Mouse (Mus musculus): ENCODE measurements around the gene Pacrg. TPM values are rescaled to one million over a fixed set of nuclear protein-coding genes. Genes with fewer than 3 reads are reported as not detected.

The Pacrg gene
- polyA plus RNA-seq, 1 experiment from 2014 or later, result 8.9 TPM

DNA sequence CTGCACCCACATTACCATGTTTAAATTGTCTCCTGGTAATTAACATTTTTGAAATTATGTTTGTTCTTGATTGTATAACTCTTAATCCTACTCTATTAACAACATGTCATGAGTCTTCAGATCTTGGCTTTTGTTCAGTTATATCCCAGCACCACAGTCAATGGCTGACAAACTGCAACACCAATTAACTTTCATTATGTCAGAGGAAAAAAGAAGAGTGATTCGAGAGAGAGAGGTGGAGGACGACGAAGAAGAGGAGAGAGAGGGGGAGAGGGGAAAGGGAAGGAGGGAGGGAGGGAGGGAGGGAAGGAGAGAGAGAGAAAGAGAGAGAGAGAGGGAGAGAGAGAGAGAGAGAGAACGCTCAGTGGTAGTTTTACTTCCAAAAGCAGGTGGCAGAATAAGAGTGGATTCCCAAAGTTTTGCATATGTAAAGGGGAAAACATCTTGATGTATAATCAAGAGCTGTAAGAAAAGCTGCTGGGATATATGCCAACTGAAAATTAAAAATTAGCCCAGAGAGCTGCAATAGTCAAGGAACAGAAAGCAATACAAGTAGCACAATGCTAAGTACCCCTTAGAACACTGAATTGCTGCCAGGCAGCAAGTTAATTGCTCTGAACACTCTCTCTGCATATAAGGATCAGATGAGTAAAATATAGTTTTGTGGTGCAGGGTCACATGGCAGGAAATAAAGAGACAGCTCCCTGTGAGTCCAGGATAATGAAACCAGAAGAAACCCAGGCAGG, 107.6 kb downstream of the Pacrg start:
- WGBS, result 30% methylated on average over 4 of the region's 4 CpGs
- no peak for ATAC-seq
- H3K27ac ChIP-seq, result no peak overlapping the region
- H3K9me3 ChIP-seq, result no peaks in the 10 kb centered on the region
- no peaks in the 10 kb centered on the region for H3K36me3 ChIP-seq
- no peak overlapping the region for H3K4me3 ChIP-seq (replicated peaks)
- H3K4me1 ChIP-seq (replicated peaks), result no peaks in the 10 kb centered on the region
- H3K27me3 ChIP-seq, result no peaks in the 10 kb centered on the region
- H3K4me2 ChIP-seq (replicated peaks), result no peak overlapping the region
- H3K9ac ChIP-seq (replicated peaks), result no peak overlapping the region

- 91% methylated on average over 3 of the region's 3 CpGs for WGBS
- Histone ChIP-seq H3K36me3 (no peaks in the 10 kb centered on the region), H3K4me1 (replicated peaks) (0 out of 2 replicates have a peak, but pooled peaks cover under 1% of the 10 kb centered on the region), H3K9me3 (no peaks in the 10 kb centered on the region), H3K27me3 (no peaks in the 10 kb centered on the region), H3K4me2 (replicated peaks) (no peak overlapping the region), H3K27ac (no peak overlapping the region), H3K9ac (replicated peaks) (no peak overlapping the region), H3K4me3 (replicated peaks) (no peak overlapping the region)
- ATAC-seq, result no peak
These were observed 115.3 kb downstream of the Pacrg start for GRCm38 (mm10) chr17:10724853-10725252.

DNA sequence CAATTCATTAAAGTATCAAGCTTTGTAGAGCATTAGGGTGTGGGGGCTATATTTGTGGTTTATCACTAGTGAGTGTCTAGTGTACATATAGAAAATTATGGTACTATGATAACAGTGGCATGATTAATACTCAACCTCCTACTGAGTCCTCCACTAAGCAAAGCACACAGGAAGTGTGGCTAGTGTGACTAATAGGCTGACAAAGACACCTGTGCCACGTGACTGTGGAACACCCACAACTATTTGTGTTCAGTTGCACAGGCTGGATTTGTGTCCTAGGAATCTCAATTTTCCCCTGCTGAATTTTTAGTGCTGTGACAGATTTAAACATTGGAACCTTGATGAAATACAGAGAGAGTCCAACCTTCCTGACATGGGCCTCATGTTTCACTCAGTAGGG, 118.5 kb downstream of the Pacrg start:
- H3K9ac ChIP-seq (replicated peaks), result no peak overlapping the region
- no peak overlapping the region for H3K4me3 ChIP-seq (replicated peaks)
- no peak for ATAC-seq
- 82% methylated on average over 1 of the region's 1 CpGs for WGBS
- no peak overlapping the region for H3K27ac ChIP-seq
- no peak overlapping the region for H3K4me2 ChIP-seq (replicated peaks)
- H3K36me3 ChIP-seq, result no peaks in the 10 kb centered on the region
- H3K27me3 ChIP-seq, result no peaks in the 10 kb centered on the region
- H3K9me3 ChIP-seq, result no peaks in the 10 kb centered on the region
- H3K4me1 ChIP-seq (replicated peaks), result 0 out of 2 replicates have a peak, but pooled peaks cover 2% of the 10 kb centered on the region

DNA sequence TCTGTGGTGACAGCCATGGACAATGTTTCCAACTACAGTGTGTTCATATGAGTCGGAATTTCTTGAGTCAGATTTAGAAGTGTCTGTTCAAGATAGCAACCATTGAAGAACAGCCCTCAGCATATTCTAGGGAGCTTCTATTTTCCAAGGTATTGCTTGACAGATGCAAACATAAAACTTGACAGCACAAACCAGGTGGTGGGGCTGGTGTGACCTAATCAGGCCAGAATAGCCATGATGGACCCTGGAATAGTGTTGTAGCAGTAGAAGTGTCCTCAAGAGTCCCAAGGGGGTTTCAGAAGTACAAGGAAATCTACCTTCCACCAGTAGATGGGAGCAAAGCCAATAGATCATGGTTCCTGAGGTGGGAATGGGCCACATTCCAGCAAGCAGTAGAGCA, 123.0 kb downstream of the Pacrg start:
- 0 out of 2 replicates have a peak, but pooled peaks cover 2% of the 10 kb centered on the region for H3K4me1 ChIP-seq (replicated peaks)
- no peak overlapping the region for H3K4me2 ChIP-seq (replicated peaks)
- no peak overlapping the region for H3K27ac ChIP-seq
- H3K36me3 ChIP-seq, result no peaks in the 10 kb centered on the region
- H3K9ac ChIP-seq (replicated peaks), result no peak overlapping the region
- no peaks in the 10 kb centered on the region for H3K27me3 ChIP-seq
- no peak overlapping the region for H3K4me3 ChIP-seq (replicated peaks)
- 88% methylated on average over 1 of the region's 1 CpGs for WGBS
- H3K9me3 ChIP-seq, result no peaks in the 10 kb centered on the region
- no peak for ATAC-seq

- Histone ChIP-seq H3K9me3 (no peaks in the 10 kb centered on the region), H3K9ac (replicated peaks) (no peak overlapping the region), H3K4me2 (replicated peaks) (no peak overlapping the region), H3K27me3 (no peaks in the 10 kb centered on the region), H3K27ac (no peak overlapping the region), H3K4me3 (replicated peaks) (no peak overlapping the region), H3K4me1 (replicated peaks) (no peaks in the 10 kb centered on the region), H3K36me3 (no peaks in the 10 kb centered on the region)
- ATAC-seq, result no peak
- 80% methylated on average over 6 of the region's 6 CpGs for WGBS
These were observed 137.3 kb downstream of the Pacrg start for GRCm38 (mm10) chr17:10702781-10703180.

GRCm38 (mm10) chr17:10698041-10698440, 142.1 kb downstream of the Pacrg start:
- ATAC-seq, result no peak
- H3K4me3 ChIP-seq (replicated peaks), result no peak overlapping the region
- H3K9ac ChIP-seq (replicated peaks), result no peak overlapping the region
- H3K27ac ChIP-seq, result no peak overlapping the region
- H3K4me2 ChIP-seq (replicated peaks), result no peak overlapping the region
- no peaks in the 10 kb centered on the region for H3K9me3 ChIP-seq
- 75% methylated on average over 8 of the region's 8 CpGs for WGBS
- no peaks in the 10 kb centered on the region for H3K27me3 ChIP-seq
- H3K36me3 ChIP-seq, result no peaks in the 10 kb centered on the region
- H3K4me1 ChIP-seq (replicated peaks), result no peaks in the 10 kb centered on the region

DNA sequence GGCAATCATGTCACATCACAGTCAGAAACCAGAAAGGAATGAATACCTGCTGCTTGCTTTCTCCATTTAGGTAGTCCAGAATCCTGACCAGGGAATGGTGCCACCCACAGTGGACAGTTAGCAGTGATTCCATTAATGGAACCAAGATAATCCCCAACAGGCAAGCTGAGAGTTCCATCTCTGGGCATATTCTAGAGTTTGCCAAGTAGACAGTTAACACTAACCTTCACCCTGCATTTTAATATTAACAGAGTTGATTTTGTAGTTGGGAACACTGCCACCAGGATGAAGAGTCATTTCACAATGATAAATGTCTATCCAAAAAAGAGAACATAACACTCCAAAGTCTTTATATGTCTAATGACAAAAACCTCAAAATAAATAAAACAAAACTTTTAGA, 144.7 kb downstream of the Pacrg start:
- Histone ChIP-seq H3K4me3 (replicated peaks) (no peak overlapping the region), H3K27ac (no peak overlapping the region), H3K9ac (replicated peaks) (no peak overlapping the region), H3K4me1 (replicated peaks) (no peaks in the 10 kb centered on the region), H3K36me3 (no peaks in the 10 kb centered on the region), H3K4me2 (replicated peaks) (no peak overlapping the region), H3K9me3 (no peaks in the 10 kb centered on the region), H3K27me3 (no peaks in the 10 kb centered on the region)
- no peak for ATAC-seq

GRCm38 (mm10) chr17:10677098-10677497, 163.0 kb downstream of the Pacrg start:
- H3K27ac ChIP-seq, result no peak overlapping the region
- no peak overlapping the region for H3K4me2 ChIP-seq (replicated peaks)
- no peak overlapping the region for H3K9ac ChIP-seq (replicated peaks)
- no peaks in the 10 kb centered on the region for H3K36me3 ChIP-seq
- H3K9me3 ChIP-seq, result no peaks in the 10 kb centered on the region
- H3K4me1 ChIP-seq (replicated peaks), result peaks cover 4% of the 10 kb centered on the region; the same call in 1 of the 2 replicates
- H3K27me3 ChIP-seq, result no peaks in the 10 kb centered on the region
- WGBS, result 78% methylated on average over 4 of the region's 4 CpGs
- H3K4me3 ChIP-seq (replicated peaks), result no peak overlapping the region
- ATAC-seq, result no peak

DNA sequence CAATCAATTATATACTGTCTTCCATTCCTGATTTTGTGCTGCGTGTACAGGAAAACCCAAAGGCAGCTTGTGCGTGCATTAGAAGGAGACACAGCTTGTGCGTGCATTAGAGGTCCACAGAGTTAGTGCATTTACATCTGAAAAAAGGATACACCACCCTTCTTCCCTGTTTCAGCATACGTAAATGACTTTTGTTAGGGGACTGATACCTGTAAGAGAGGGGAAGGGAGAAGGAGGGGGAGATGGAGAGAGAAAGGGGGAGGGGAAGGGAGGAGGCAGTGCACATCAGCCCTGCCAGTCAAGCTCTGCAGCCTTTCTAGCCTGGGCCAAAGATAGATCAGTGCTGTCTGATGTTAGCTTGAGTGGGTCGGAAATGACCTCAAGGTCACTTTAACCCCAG, 164.6 kb downstream of the Pacrg start:
- no peak overlapping the region for H3K4me2 ChIP-seq (replicated peaks)
- 66% methylated on average over 5 of the region's 5 CpGs for WGBS

DNA sequence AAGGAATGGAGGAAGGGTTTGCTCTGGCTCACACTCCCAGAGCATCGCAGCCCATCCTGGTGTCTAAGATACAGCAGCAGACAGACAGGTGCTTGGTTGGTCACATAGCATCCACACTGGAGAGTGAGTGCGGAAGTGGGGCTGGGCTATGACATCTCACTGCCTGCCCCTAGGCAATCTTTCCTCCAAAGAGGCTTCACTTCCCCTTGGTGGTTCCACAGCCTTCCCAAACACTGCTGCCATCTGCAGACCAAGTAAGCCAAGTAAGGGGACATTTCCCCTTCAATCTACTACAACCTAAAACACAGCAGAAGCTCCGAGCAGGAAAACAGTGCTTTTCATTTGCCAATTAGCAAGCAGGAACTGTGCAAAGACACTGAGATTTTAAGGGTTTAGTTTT, 165.1 kb downstream of the Pacrg start:
- WGBS, result 68% methylated on average over 3 of the region's 3 CpGs
- H3K9ac ChIP-seq (replicated peaks), result no peak overlapping the region
- H3K27ac ChIP-seq, result no peak overlapping the region
- H3K36me3 ChIP-seq, result no peaks in the 10 kb centered on the region
- no peak overlapping the region for H3K4me3 ChIP-seq (replicated peaks)
- no peak for ATAC-seq
- no peak overlapping the region for H3K4me2 ChIP-seq (replicated peaks)
- peaks cover 4% of the 10 kb centered on the region; the same call in 1 of the 2 replicates for H3K4me1 ChIP-seq (replicated peaks)
- no peaks in the 10 kb centered on the region for H3K9me3 ChIP-seq
- H3K27me3 ChIP-seq, result no peaks in the 10 kb centered on the region

More for the DNA sequence above, 164.6 kb downstream of the Pacrg start:
- Histone ChIP-seq H3K27me3 (no peaks in the 10 kb centered on the region), H3K9me3 (no peaks in the 10 kb centered on the region), H3K4me3 (replicated peaks) (no peak overlapping the region), H3K36me3 (no peaks in the 10 kb centered on the region), H3K9ac (replicated peaks) (no peak overlapping the region), H3K27ac (no peak overlapping the region), H3K4me1 (replicated peaks) (peaks cover 4% of the 10 kb centered on the region; the same call in 1 of the 2 replicates)
- no peak for ATAC-seq

DNA sequence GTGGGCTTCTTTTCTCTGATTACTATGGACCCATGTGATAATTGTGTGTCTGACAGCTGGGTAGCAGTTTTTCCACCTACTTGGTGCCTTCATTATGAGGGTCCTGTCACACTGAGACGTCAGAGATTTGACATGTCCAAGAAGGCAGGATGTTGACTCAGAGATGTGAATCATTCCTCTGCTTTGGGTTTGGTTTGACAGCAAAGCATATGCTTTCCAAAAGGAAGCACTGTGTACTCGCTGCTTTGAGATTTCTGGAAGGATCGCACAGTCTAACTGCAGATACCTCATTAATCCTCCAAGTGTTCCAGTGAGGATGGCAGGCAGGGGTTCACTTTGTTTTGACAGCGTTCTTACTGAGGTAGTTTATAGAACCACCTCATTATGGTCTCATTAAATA, 178.8 kb downstream of the Pacrg start:
- Histone ChIP-seq H3K9ac (replicated peaks) (no peak overlapping the region), H3K9me3 (no peaks in the 10 kb centered on the region), H3K27ac (no peak overlapping the region), H3K4me1 (replicated peaks) (no peaks in the 10 kb centered on the region), H3K36me3 (no peaks in the 10 kb centered on the region), H3K4me2 (replicated peaks) (no peak overlapping the region), H3K27me3 (no peaks in the 10 kb centered on the region), H3K4me3 (replicated peaks) (no peak overlapping the region)
- ATAC-seq, result no peak
- WGBS, result 86% methylated on average over 4 of the region's 4 CpGs

GRCm38 (mm10) chr17:10643604-10644003, 196.5 kb downstream of the Pacrg start:
- H3K27ac ChIP-seq, result no peak overlapping the region

DNA sequence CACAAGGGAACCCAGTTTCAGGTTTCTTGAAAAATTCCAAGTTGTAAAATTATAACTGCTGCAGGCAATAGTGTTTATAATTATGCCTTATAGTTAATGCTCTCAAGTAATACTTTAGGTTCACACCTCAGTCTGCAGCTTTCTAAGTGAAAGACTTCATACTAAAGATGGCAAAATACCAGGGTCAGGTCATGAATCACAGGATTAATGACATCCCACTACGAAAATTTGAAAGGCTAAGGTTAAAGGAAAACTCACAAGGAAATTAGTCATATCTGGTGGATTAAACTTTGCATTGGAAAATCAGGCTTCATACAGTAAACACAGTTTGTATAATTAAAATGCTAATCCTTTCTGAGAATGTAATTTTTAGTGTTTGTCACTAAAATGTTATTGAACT, 200.3 kb downstream of the Pacrg start:
- Histone ChIP-seq H3K36me3 (no peaks in the 10 kb centered on the region), H3K27ac (no peak overlapping the region), H3K27me3 (no peaks in the 10 kb centered on the region), H3K4me2 (replicated peaks) (no peak overlapping the region), H3K4me3 (replicated peaks) (no peak overlapping the region), H3K9ac (replicated peaks) (no peak overlapping the region), H3K4me1 (replicated peaks) (no peaks in the 10 kb centered on the region), H3K9me3 (no peaks in the 10 kb centered on the region)
- ATAC-seq, result no peak
- WGBS, result 62% methylated on average over 1 of the region's 1 CpGs

More at GRCm38 (mm10) chr17:10643604-10644003, 196.5 kb downstream of the Pacrg start:
- no peaks in the 10 kb centered on the region for H3K27me3 ChIP-seq
- H3K4me2 ChIP-seq (replicated peaks), result no peak overlapping the region
- H3K4me3 ChIP-seq (replicated peaks), result no peak overlapping the region
- no peaks in the 10 kb centered on the region for H3K9me3 ChIP-seq
- 94% methylated on average over 7 of the region's 7 CpGs for WGBS
- ATAC-seq, result no peak
- H3K4me1 ChIP-seq (replicated peaks), result no peaks in the 10 kb centered on the region
- no peaks in the 10 kb centered on the region for H3K36me3 ChIP-seq
- no peak overlapping the region for H3K9ac ChIP-seq (replicated peaks)
